Mouse (Mus musculus) layer of hippocampus, adult 18-20 months (tissue): Measurements from ENCODE around the gene Mrtfb. TPM values are rescaled to one million over a fixed set of nuclear protein-coding genes. Genes with fewer than 3 reads are reported as not detected.

Experiments
- DNase-seq, 2 experiments: peaks; one replicate each; pipeline ENCODE4 v3.0.0; 2022; ENCODE audit warnings: low spot score in 2 of 2
- microRNA-seq, 2 experiments: library from miRNA; unstranded; fragments of <30 nt; microRNA quantifications; one replicate each; pipeline ENCODE4 v1.2.0; 2021
- total RNA-seq, 2 experiments: library from RNA; stranded (reverse); gene quantifications; 2 replicates each; pipeline ENCODE4 v1.2.3; 2021

Mrtfb gene
- total RNA-seq, 2 experiments from 2014 or later, result 170 to 173 TPM

DNA sequence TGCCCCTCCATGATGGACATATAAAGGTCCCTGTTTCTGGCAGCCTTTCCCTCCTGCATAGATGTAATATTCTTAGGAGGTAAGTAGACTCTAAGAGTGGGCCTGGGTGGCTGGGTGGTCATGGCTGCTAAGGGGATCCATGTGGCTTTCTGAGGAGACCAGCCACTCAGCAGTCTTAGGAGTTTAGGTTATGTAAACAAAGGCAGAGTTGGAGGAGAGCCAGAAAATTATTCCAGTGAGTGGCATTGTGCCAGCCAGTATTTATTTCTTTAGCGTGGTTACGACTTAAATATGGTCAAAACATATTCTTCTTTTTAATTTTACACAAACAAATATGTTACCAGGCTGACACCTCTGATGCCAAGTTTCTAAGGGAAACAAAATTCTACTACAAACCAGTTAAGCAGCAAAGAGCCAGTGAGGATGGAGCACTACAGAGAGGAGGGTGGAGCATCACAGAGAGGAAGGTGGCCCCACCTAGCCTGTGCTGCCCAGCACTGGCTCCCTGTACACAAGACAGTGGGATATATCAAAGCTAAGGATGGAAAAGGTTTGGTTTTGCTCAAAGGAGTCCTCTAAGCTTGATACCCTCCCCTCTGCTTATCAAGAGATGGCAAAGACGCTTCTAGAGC is 204.6 kb downstream of the Mrtfb start:
- DNase-seq, result no peak

GRCm38 (mm10) chr16:13464662-13465061 is 208.4 kb downstream of the Mrtfb start:
- no peak for DNase-seq

Small RNA genes lying within 50 kb of the gene (microRNA-seq; reads per million reads assigned to microRNA genes)
- gene Mir193b, result 33.6 to 48.0 reads per million in 2 experiments
- gene Mir365-1, result 0.78 to 1.2 reads per million in 2 experiments

Other genes with a start within 250 kb of the Mrtfb start
- gene Ercc4, start 146.8 kb upstream of the Mrtfb start, total RNA-seq, result 10 to 100 TPM; 22.7 to 23.2 TPM